Mouse (Mus musculus) heart, postnatal 10 days (tissue): ENCODE measurements around the gene Evi5l. TPM values are rescaled to one million over a fixed set of nuclear protein-coding genes. Genes with fewer than 3 reads are reported as not detected.

Source experiments
- DNase-seq, 2 experiments: peaks; one replicate each; pipeline ENCODE4 v3.0.0; 2021
- intact Hi-C: fragments of 180-260 bp; cut with DNase I; formaldehyde crosslinking; loops from one replicate; pipeline ENCODE4 v1.15.1; 2025
- total RNA-seq, 2 experiments: library from RNA; stranded (reverse); gene quantifications; 2 replicates each; pipeline ENCODE4 v1.2.3; 2021

Evi5l gene
- total RNA-seq: 10 to 100 TPM; 23.6 to 24.2 TPM

DNA sequence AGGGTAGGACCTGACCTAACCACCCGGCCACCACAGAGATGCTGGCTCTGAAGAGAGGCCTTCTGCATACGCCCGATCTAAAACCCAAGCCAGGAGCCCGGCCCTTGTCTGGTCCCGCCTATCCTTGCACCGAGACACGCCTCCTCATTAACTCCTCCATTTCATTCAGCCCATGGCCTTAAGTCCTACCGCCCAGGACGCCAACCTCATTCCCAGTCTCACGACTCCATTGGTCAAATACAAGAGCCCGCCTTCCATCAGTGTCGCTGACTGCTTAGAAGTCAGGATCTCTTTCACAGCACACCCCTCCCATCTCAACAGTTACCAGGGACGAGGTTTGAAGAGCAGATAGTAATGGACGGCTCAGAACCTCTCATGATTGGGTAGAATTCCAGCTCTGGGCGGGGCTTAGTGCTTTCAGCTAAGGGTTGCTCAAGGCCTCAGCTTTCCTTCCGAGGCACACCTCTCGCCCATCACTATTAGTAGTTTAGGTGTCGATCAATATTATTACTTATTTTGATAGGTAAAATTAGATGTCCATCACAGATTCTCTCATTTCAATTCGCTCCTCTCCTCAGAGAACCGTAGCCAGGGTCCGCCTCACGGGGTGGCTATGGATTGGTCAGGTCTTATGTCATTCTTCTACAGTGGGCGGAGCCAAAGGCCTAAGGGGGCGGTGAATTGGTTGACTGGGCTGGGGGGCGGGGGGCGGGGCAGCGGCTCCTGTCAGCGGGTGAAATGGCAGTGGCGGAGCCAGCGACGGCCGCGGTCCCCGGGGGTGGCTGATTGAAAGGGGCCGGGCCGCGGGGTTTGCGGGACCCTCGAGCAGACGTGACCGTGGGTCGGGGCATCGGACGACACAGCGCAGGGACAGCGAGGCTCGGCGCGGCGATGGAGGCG is at the start of gene Evi5l:
Gene Evi5l, plus strand, starts transcription at position 716 of the 900 bp plus-strand sequence.
- intact Hi-C loops: loop anchor here (10.0 kb wide), 2 partner anchors 449 to 661 kb away; partner anchors contain the start of genes Mcoln1 and Zfp958
- peak; percentile 99 to 100 for DNase-seq

DNA sequence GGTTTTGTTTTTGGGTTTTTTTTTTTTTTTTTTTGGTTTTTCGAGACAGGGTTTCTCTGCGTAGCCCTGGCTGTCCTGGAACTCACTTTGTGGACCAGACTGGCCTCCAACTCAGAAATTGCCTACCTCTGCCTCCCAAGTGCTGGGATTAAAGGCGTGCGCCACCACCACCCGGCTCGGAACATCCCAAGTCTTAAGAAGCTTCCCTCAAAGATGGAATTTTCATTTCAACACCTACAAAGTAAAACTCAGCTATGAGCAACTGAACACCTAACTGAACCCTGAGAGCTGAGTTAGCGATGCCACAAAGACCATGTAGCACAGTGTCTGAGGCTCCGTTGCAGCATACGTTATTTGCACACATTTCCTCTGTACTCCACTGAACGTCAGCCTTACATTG is 32.6 kb upstream of the Evi5l start, which contains the start of gene Cd209g:
Gene Cd209g, plus strand, starts transcription at position 301 of the 400 bp plus-strand sequence.
- DNase-seq: no peak
- intact Hi-C loops: loop anchor here (10.0 kb wide), 1 partner anchor 419 kb away; no protein-coding TSS in a partner anchor

DNA sequence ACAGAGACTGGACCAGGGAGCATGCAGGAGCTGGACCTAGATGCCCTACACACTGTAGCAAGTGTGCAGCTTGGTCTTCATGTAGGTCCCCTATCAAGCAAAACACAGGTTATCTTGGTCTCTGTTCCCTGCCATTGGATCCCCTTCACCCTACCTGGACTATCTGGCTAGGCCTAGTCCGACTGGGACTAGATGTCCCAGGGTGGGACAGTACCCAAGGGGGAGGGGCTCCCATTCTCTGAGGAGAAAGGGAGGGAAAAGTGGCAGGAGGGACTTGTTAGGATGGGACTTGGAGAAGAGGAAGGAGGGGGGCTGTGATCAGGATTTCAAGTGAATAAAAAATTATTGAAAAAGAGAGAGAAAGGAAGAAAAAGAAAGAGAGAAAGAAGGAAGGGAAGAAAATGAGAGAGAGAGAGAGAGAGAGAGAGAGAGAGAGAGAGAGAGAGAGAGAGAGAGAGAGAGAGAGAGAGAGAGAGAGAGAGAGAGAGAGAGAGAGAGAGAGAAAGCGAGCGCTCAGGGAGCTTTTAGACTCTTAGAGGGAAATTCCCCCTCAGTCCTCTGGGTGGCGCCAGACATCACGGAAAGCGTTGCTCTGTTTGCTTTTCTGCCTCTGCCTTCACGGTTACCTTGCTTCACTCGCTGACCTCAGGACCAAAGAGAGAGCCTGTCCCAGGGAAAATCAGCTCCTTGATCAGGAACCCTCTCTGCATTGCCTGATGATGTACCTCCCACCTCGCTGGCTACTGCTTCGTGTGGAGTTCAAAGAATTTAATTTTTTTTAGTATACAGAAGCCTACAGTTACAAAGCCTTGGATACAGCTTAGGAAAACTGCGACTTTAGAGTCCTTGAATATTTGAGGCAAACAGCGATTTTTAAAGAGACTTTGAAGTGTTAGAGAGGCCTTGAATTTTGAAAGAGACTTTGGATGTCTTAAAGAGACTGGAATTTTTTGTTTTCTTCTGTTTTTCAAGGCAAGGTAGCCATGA is 26.4 kb upstream of the Evi5l start:
- DNase-seq: peak; percentile 79 to 80
- intact Hi-C loops: loop anchor here (2.0 to 10.0 kb wide), 4 partner anchors 119 to 447 kb away; partner anchors contain the start of gene Ctxn1

- no peak for DNase-seq
- intact Hi-C loops: loop anchor here (2.0 to 5.0 kb wide), 3 partner anchors 117 to 446 kb away; partner anchors contain the start of gene Ctxn1
These were observed 24.6 kb upstream of the Evi5l start for GRCm38 (mm10) chr8:4141721-4142120.

- DNase-seq: no peak
- intact Hi-C loops: no loop called here
These were observed 19.1 kb upstream of the Evi5l start for GRCm38 (mm10) chr8:4147272-4147671.

DNA sequence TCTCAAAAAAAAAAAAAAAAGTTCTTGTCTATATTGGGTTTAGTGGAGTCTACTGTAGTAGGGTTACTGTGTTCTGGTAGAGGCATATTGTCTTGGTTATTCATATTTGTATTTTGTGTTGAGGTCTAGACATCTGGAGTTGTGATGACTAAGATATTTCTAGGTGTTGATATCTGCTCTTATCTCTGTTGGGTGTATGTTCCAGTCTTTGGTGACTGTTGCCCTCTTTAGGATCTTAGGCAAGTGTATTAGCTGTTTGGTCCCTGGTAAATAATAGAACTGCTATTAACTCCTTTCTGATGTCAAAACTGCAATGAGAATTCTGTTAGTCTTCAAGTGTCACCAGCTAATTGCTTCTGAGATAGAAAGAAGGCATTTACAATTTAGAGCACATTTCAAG is 11.5 kb upstream of the Evi5l start:
- intact Hi-C loops: no loop called here
- DNase-seq: no peak

- DNase-seq: no peak
- intact Hi-C loops: loop anchor here (10.0 kb wide), 2 partner anchors 452 to 658 kb away; partner anchors contain the start of genes Mcoln1 and Zfp958
These were observed 3.6 kb upstream of the Evi5l start for GRCm38 (mm10) chr8:4162786-4163185.

- peak in 1 of 2 experiments; percentile 22 for DNase-seq
- intact Hi-C loops: loop anchor here (10.0 kb wide), 2 partner anchors 449 to 661 kb away; partner anchors contain the start of genes Mcoln1 and Zfp958
These were observed 1.1 kb upstream of the Evi5l start for GRCm38 (mm10) chr8:4165176-4165851.

DNA sequence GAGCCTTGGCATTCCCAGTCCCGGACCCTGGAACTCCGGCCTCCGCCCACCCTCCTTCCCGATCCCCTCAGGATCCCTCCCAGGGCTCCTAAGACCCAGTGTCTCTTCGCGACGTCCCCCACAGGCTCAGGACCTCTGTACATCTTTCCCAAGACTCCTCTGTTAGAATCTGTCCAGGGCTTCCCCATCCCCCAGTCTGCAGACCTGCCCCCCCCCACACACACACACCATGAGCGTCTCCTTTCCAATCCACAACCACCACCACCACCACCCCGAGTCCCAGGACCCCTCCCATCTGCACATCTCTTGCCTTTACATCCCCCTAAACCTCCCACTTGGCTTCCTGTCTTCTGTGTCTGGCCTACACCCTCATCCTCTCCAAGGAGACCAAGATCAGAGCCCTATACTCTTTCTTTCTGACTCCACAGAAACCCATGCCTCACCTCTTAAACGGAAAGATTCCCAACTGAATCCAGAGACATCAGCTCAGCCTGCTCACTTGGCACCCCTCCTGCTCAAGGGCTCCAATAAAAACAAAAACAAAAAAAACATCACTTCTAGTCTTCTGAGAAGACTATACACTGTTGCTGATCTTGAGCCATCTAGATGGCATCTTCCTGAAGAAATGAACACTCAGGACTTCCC is 636 bp downstream of the Evi5l start:
- intact Hi-C loops: loop anchor here (10.0 kb wide), 2 partner anchors 448 to 662 kb away; partner anchors contain the start of genes Mcoln1 and Zfp958
- peak; percentile 10 to 19 for DNase-seq

- intact Hi-C loops: loop anchor here (10.0 kb wide), 2 partner anchors 447 to 663 kb away; partner anchors contain the start of genes Mcoln1 and Zfp958
- DNase-seq: no peak
These were observed 1.6 kb downstream of the Evi5l start for GRCm38 (mm10) chr8:4167918-4168317.

DNA sequence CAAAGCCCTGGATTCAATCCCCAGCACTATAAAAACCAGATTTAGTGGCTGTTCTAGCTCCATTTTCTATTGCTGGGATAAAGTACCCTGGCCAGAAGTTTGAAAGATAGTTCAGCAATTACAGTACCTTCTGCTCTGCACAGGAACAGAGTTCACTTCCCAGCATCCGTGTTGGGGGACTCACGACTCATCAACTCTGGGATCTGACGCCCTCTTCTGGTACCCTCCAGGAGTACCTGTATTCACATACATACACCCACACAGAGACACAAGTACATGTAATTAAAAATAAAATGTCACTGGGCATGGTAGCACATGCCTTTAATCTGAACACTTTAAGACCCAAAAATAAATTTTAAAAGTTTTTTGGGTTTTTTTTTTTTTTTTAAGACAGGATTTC is 6.1 kb downstream of the Evi5l start:
- DNase-seq: no peak
- intact Hi-C loops: no loop called here

GRCm38 (mm10) chr8:4174018-4174417 is 7.7 kb downstream of the Evi5l start:
- DNase-seq: no peak
- intact Hi-C loops: no loop called here

DNA sequence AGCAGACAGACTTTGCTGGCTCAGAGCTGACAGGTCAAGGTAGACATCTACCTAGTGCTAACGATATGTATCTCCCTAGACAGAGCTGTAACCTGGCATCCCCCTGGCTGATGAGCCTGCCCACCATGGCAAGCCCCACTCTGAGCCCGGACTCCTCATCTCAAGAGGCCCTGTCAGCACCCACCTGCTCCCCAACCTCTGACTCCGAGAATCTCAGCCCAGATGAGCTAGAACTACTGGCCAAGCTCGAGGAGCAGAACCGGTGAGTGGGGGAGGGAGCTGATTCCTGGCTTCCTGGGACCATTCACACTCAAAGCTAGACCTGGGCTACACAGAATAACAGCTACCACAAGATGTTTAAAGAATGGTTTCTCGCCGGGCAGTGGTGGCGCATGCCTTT is 17.0 kb downstream of the Evi5l start:
- intact Hi-C loops: no loop called here
- DNase-seq: no peak

- intact Hi-C loops: no loop called here
- no peak for DNase-seq
These were observed 19.8 kb downstream of the Evi5l start for GRCm38 (mm10) chr8:4186151-4186550.

GRCm38 (mm10) chr8:4188605-4189004 is 22.2 kb downstream of the Evi5l start:
- no peak for DNase-seq
- intact Hi-C loops: no loop called here

- intact Hi-C loops: no loop called here
These were observed 22.8 kb downstream of the Evi5l start for GRCm38 (mm10) chr8:4189031-4189722.

GRCm38 (mm10) chr8:4192305-4192704 is 25.9 kb downstream of the Evi5l start:
- intact Hi-C loops: loop anchor here (5.0 kb wide), 2 partner anchors 130 to 180 kb away; no protein-coding TSS in a partner anchor
- DNase-seq: no peak

More at GRCm38 (mm10) chr8:4189031-4189722, 22.8 kb downstream of the Evi5l start:
- no peak for DNase-seq

GRCm38 (mm10) chr8:4192807-4193587 is 26.6 kb downstream of the Evi5l start:
- intact Hi-C loops: loop anchor here (5.0 kb wide), 2 partner anchors 129 to 179 kb away; no protein-coding TSS in a partner anchor
- peak; percentile 87 to 92 for DNase-seq
